Mouse (Mus musculus): Measurements from ENCODE around the gene Vps53. TPM values are rescaled to one million over a fixed set of nuclear protein-coding genes. Genes with fewer than 3 reads are reported as not detected.
"Not testable (repeated sequence)": the region's sequence is repeated elsewhere in the genome, so short reads cannot be mapped to it uniquely, and the experiment has no call there.

The Vps53 gene
- total RNA-seq, 2 experiments from 2014 or later: 42.2 to 49.3 TPM

DNA sequence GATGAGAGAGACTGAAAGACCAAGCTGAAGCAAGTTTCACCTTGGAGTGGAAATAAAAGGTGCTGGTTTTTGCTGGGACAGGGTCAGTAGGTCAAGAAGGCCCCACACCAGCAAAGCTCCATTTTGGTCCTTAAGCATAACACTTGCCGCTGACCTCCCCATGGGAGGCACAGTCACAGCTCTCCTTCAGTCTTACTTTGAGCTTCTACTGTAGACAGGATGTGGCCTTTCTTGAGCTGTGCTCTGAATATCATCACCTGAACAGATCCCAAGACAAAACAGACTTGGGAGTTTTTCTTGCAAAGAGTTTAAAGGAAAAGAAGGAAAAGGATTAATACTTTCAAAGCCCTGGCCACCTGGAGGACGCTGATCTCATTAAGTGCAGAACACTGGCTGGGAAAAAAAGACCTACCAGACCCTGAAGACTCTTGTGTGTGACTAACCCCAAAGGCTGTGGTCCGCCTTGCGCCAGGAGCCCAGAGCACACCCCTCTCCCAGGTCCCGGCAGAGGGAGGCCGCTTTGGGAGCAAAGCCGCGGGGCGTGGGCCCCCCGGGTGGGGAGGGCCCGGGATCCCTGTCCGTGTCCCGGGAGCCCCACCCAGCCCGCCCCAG is 152.8 kb downstream of the Vps53 start:
- no peak for DNase-seq (ENCODE audit: low spot score in 2 of 2)

GRCm38 (mm10) chr11:76025080-76025583 is 154.3 kb downstream of the Vps53 start:
- DNase-seq (ENCODE audit: low spot score in 2 of 2): no peak

- no peak for DNase-seq (ENCODE audit: low spot score in 2 of 2)
Observed at GRCm38 (mm10) chr11:76020916-76021315, 158.5 kb downstream of the Vps53 start.

DNA sequence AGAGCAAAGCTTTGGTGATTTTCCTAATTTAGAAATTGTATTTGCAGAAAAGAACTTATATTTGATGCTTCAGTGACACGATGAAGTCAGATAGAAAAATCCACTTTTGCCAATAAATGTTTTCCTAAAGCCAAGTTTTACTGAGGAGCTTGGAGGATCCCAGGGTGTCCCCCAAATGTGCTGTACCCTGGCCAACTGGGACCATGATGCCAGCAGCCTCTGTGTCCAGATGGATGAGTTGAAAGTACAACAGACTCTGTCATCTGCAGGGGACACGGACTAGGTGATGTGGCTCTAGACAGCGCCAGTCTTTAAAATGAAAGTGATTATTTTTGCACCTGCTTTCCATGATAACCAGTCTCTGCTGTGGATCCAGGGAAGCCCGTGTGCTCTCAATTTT is 159.6 kb downstream of the Vps53 start:
- no peak for DNase-seq (ENCODE audit: low spot score in 2 of 2)

DNA sequence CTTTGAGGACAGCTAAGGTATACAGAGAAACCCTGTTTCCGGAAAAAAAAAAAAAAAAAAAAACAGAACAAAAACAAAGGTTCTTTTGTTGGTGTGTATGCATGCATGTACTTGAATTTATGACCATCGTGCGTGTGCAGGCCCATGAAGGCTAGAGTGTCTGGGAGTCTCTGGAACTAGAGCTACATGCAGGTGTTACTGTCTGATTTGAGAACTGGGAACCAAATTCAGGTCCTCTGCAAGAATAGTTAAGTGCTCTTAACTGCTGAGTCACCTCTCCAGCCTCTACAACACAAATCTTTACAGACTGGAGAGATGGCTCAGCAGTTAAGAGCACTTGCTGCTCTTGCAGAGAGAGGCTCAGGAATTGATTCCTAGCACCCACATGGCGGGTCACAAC is 163.6 kb downstream of the Vps53 start:
- no peak for DNase-seq (ENCODE audit: low spot score in 2 of 2)

DNA sequence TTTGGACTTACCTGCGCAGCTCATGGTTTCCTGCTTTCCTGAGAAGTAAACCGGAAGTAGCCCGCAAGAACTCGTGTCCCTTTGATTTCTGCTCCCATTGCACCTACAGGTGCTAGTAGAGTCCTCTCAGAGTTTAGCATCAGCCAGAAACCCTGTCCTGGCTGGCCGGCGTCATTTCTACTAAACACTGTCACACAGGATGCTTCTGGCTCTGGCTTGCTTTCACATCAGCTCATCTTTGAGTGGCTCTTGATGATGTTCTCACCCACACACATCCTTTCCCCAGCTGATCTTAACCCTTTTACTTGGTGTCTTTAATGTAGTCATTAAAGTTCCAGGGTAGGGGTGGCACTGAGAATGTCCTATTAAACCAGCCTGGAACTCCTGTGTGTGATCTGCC is 164.2 kb downstream of the Vps53 start:
- DNase-seq (ENCODE audit: low spot score in 2 of 2): no peak

DNA sequence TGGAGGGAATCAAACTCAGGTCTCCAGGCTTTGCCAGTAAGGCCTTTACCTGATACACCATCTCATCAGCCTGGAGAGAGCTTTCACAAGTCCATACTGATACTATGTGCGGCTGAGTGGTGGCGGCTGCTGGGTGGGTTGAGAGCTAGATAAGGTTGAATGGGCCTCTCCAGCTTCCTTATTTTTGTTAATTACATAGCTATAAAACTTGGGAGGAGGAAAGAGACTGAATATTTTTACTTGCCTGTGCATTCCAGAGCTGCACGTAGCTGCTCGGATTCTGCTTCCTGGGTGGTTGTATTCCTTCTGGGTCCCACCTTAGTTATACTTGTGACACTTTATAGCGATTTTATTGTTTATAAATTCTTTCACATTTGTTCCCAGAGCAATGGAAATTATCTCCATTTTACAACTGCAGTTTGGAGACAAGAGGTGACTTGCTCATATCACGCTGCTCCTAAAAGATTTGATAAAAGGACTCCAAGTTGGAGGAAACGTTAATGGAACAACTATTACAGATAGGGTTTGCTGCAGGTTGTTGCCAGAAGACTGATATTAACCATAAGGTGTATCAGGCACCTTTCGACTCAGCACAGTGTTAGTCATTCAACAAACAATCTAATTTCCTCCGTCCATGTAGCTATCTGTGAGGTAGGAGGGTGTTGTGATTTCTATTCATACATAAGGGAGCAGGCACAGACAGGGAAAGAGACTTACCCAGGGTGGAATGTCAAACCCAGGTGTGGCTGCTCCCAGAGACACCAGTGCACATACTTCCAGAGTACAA is 168.4 kb downstream of the Vps53 start:
- no peak for DNase-seq (ENCODE audit: low spot score in 2 of 2)

- no peak for DNase-seq (ENCODE audit: low spot score in 2 of 2)
Observed at GRCm38 (mm10) chr11:76009101-76009500, 170.3 kb downstream of the Vps53 start.

DNA sequence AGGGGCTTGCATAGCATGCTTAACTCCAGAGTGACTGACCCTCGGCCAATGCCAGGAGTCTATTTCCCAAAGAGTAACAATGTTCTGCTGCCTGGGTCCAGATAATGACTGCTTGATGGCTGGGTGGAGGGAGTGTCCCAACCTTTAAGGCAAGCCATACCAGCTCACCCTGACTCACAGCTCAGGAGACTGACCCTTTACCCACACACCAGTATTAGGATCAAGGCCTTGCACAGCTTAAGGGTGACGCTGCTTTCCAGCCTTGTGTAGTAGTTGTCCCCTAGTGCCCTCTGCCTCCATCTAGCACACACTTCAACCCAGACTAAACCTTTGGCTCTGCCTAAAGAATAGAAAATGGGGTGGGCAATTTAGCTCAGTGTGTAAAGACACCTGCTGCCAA is 171.3 kb downstream of the Vps53 start:
- DNase-seq (ENCODE audit: low spot score in 2 of 2): no peak

DNA sequence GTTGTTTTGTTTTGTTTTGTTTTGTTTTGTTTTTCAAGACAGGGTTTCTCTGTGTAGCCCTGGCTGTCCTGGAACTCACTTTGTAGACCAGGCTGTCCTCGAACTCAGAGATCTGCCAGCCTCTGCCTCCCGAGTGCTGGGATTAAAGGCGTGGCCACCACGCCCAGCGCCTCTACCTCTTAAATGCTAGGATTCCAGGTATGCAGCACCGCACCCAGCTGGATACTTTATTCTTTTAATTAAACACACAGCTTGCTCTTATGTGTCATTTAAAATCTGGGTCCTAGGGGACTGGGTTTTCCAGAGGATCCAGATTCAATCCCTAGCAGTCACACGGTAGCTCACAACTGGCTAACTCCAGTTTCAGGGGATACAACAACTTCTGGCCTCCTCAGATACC is 175.2 kb downstream of the Vps53 start:
- not testable (repeated sequence) for DNase-seq (ENCODE audit: low spot score in 2 of 2)

DNA sequence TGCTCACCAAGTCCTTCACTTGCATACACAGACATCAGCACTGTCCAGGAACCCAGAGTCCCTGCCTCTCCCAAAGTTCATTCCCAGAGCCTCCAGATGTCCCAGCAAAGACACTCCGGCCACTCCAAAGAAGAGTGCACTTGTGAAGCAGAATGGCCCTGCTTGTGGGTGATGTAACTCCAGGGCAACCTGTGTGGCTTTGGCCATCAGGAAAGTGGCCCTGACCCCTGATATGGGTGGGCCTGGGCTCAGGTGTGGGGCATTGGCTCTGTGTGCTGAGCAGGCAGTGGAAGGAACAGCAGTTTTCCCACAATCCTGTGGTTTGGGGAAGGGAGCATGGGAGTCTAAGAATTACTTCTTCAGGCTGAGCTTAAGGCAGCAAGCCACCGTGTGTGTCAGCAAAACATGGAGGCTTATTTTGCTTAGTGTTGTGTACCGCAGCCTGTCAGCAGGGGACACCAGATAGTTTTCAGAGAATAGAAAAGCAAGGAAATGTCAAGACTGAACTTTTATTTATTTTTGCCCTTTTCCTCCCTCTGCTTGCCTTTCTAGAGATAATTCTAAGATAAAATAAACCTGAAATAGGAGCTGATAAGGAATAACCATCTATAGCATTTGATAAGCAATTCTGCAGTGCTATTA is 178.1 kb downstream of the Vps53 start:
- no peak for DNase-seq (ENCODE audit: low spot score in 2 of 2)

DNA sequence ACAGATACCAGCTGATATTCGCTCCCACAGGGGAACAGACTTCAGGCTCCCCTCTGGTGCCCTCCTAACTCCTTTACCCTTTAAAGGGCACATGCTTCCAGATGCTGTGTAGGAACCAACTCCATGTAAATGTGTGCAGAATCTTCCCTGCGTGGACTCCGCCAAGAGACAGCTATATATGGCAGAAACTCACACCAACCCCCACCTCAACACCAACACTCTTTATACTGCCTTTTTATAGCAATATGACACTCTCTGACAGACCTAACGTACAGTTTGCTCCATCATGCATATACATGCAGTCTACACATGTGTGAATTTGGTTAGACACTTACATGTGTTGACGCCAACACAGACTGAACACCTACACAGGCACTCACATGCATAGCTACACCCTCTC is 178.7 kb downstream of the Vps53 start:
- DNase-seq (ENCODE audit: low spot score in 2 of 2): no peak

- DNase-seq (ENCODE audit: low spot score in 2 of 2): peak; percentile 37 to 53
Observed at GRCm38 (mm10) chr11:75999440-76000155, 179.8 kb downstream of the Vps53 start, which contains the start of gene 1700016K19Rik. Gene 1700016K19Rik, plus strand, starts transcription at chr11:75999912.

Other genes with a start within 250 kb of the Vps53 start
- 10 to 100 TPM; 18.0 to 19.5 TPM for gene Rph3al, start 241.2 kb downstream of the Vps53 start, total RNA-seq (2021)
- not detected for gene 1700016K19Rik, start 179.7 kb downstream of the Vps53 start, total RNA-seq (2021)
- gene Rflnb, start 151.9 kb downstream of the Vps53 start, total RNA-seq (2021): 10 to 100 TPM; 35.5 to 40.1 TPM
- gene Fam57a, start within 50 bp of the Vps53 start, total RNA-seq (2021): 10 to 100 TPM in 1 of 2 experiments, 1 to 10 TPM in 1; 9.8 to 10.5 TPM
- gene Dbil5, start 38.0 kb upstream of the Vps53 start, total RNA-seq (2021): under 1 TPM in 1 of 2 experiments, not detected in 1; 0.59 TPM
- gene Gemin4, start 38.0 kb upstream of the Vps53 start, total RNA-seq (2021): 10 to 100 TPM in 1 of 2 experiments, 1 to 10 TPM in 1; 9.6 to 10.3 TPM
- gene Mrm3, start 64.1 kb upstream of the Vps53 start, total RNA-seq (2021): 10 to 100 TPM; 21.3 to 22.1 TPM
- 100 to 1,000 TPM in 1 of 2 experiments, 10 to 100 TPM in 1; 85.6 to 109 TPM for gene Glod4, start 64.1 kb upstream of the Vps53 start, total RNA-seq (2021)
- gene Nxn, start 219.5 kb upstream of the Vps53 start, total RNA-seq (2021): 10 to 100 TPM; 26.4 to 28.3 TPM
- 10 to 100 TPM; 46.5 to 52.9 TPM for gene Timm22, start 227.3 kb upstream of the Vps53 start, total RNA-seq (2021)